8 mouse cellular contexts compared by ENCODE assay signal in the genomic region with DNA sequence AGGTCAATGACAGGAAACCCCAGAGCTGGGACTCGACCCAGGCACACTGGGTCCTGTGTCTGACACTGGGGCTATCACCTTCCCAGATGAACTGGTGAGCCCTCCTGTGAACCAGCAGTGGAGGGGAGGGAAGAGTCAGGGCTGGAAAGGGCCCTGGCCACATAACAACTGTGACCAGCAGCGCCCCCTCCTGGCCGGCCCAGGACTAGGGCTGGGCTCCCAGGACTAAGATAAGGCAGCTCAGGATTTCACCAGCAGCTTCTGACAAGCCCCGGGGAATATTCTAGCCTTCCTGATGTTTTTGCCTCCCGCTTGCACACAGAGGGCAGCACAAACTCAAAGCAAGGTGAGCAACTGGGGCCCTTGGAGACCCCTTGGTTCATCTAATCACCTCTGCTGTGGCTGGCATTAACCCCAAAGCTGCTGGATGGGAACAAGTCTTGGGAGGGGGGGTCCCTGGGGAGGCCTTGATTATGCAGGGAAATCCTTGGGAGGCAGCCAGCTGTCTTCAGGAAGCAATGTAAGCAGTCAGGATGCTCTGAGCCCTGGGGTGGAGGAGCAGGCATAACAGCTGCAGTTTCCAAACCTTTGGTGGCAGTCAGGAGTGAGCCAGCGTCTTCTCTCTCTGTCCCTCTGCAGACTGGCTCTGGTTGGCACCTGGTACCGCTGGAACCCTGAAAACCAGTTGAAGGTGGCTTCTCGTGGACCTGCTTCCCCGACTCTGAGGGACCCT. TPM values are rescaled to one million over a fixed set of nuclear protein-coding genes. Genes with fewer than 3 reads are reported as not detected.
DNase-seq lines count a peak whose midpoint lies in the region; ATAC-seq and TF ChIP-seq lines count a peak whose summit lies in the region.

A gene (minus strand): TSS at position 683 of the 733 bp plus-strand sequence.

- TF ChIP-seq CTCF in brain, embryonic 14.5 days (IDR thresholded peaks at IDR 0.05; ENCODE audit: borderline replicate concordance, extremely low read depth, insufficient read depth, insufficient read length): peak; percentile 66; the same call in 1 of the 2 replicates

- WGBS in hindbrain, embryonic 10.5 days: 38% methylated on average over 9 of the region's 9 CpGs
- 38% methylated on average over 9 of the region's 9 CpGs for WGBS in hindbrain, embryonic 12.5 days
- 37% methylated on average over 9 of the region's 9 CpGs for WGBS in intestine, embryonic 14.5 days
- 24% methylated on average over 9 of the region's 9 CpGs for WGBS in limb, embryonic 15.5 days

- no peaks in the 10 kb centered on the region for H3K27me3 ChIP-seq in hindbrain, embryonic 10.5 days (ENCODE audit: insufficient read depth, poor library complexity, severe bottlenecking)
- no peaks in the 10 kb centered on the region for H3K27me3 ChIP-seq in hindbrain, embryonic 12.5 days
- no peaks in the 10 kb centered on the region for H3K27me3 ChIP-seq in intestine, embryonic 14.5 days (replicated peaks; ENCODE audit: control insufficient read depth, insufficient read depth, low read length)
- H3K27me3 ChIP-seq in limb, embryonic 15.5 days: no peaks in the 10 kb centered on the region

- DNase-seq in hindbrain, embryonic 10.5 days (ENCODE audit: low spot score): peak; percentile 75
- DNase-seq in brain, embryonic 14.5 days (ENCODE audit: low read depth): peak; percentile 49
- DNase-seq in gastrocnemius, adult 18-20 months (ENCODE audit: low spot score): peak; percentile 73
- DNase-seq in intestine, embryonic 14.5 days (ENCODE audit: low spot score): peak; percentile 85
- peak; percentile 91 for DNase-seq in testis, postnatal 10 days (ENCODE audit: low spot score)

- H3K36me3 ChIP-seq in hindbrain, embryonic 10.5 days: no peaks in the 10 kb centered on the region
- no peaks in the 10 kb centered on the region for H3K36me3 ChIP-seq in hindbrain, embryonic 12.5 days
- H3K36me3 ChIP-seq in intestine, embryonic 14.5 days (ENCODE audit: control insufficient read depth, insufficient read depth, low read length): no peaks in the 10 kb centered on the region
- no peaks in the 10 kb centered on the region for H3K36me3 ChIP-seq in limb, embryonic 15.5 days

- TF ChIP-seq POLR2A in brain, embryonic 14.5 days (IDR thresholded peaks at IDR 0.05; ENCODE audit: borderline replicate concordance, extremely low read depth, insufficient read depth, insufficient read length, poor library complexity, severe bottlenecking): no peak

- H3K4me1 ChIP-seq in hindbrain, embryonic 10.5 days (replicated peaks): peaks cover 55% of the 10 kb centered on the region
- peaks cover 26% of the 10 kb centered on the region for H3K4me1 ChIP-seq in hindbrain, embryonic 12.5 days
- peaks cover 29% of the 10 kb centered on the region for H3K4me1 ChIP-seq in intestine, embryonic 14.5 days (replicated peaks; ENCODE audit: control insufficient read depth, insufficient read depth, low read length)
- peaks cover 27% of the 10 kb centered on the region for H3K4me1 ChIP-seq in limb, embryonic 15.5 days

- ATAC-seq in hindbrain, embryonic 12.5 days (ENCODE audit: low FRiP score): no peak
- no peak for ATAC-seq in intestine, embryonic 14.5 days (replicated peaks; ENCODE audit: low FRiP score, low TSS enrichment, low read depth)
- ATAC-seq in limb, embryonic 15.5 days (ENCODE audit: insufficient number of reproducible peaks, low FRiP score, low TSS enrichment, low read depth): no peak
- ATAC-seq in monocyte, adult 5-6 weeks (replicated peaks; ENCODE audit: insufficient number of reproducible peaks, low FRiP score, low TSS enrichment, poor library complexity, severe bottlenecking): peak; percentile 60

- H3K27ac ChIP-seq in hindbrain, embryonic 10.5 days: peak within 1 kb of the TSS; percentile 50; the same call in 1 of the 2 replicates
- H3K27ac ChIP-seq in hindbrain, embryonic 12.5 days: no peak within 1 kb of the TSS
- H3K27ac ChIP-seq in intestine, embryonic 14.5 days (ENCODE audit: low read depth): no peak within 1 kb of the TSS
- peak within 1 kb of the TSS; percentile 43 for H3K27ac ChIP-seq in limb, embryonic 15.5 days

- no peak within 1 kb of the TSS for H3K4me2 ChIP-seq in hindbrain, embryonic 12.5 days (replicated peaks)
- no peak within 1 kb of the TSS for H3K4me2 ChIP-seq in intestine, embryonic 14.5 days (ENCODE audit: low read length)
- no peak within 1 kb of the TSS for H3K4me2 ChIP-seq in limb, embryonic 15.5 days

- H3K9ac ChIP-seq in hindbrain, embryonic 12.5 days: no peak within 1 kb of the TSS
- no peak within 1 kb of the TSS for H3K9ac ChIP-seq in intestine, embryonic 14.5 days (ENCODE audit: low read length)
- H3K9ac ChIP-seq in limb, embryonic 15.5 days: no peak within 1 kb of the TSS

- H3K9me3 ChIP-seq in hindbrain, embryonic 10.5 days: no peaks in the 10 kb centered on the region
- no peaks in the 10 kb centered on the region for H3K9me3 ChIP-seq in hindbrain, embryonic 12.5 days (replicated peaks)
- no peaks in the 10 kb centered on the region for H3K9me3 ChIP-seq in intestine, embryonic 14.5 days (ENCODE audit: control insufficient read depth, low read length)
- no peaks in the 10 kb centered on the region for H3K9me3 ChIP-seq in limb, embryonic 15.5 days

- H3K4me3 ChIP-seq in hindbrain, embryonic 10.5 days: no peak within 1 kb of the TSS
- H3K4me3 ChIP-seq in hindbrain, embryonic 12.5 days: no peak within 1 kb of the TSS
- H3K4me3 ChIP-seq in intestine, embryonic 14.5 days (ENCODE audit: low read depth, low read length): no peak within 1 kb of the TSS
- no peak within 1 kb of the TSS for H3K4me3 ChIP-seq in limb, embryonic 15.5 days

RNA-seq across cellular contexts. Expression of the gene that starts here (rescaled TPM):
- 0.57 and 0.71 TPM in 2 replicates for polyA plus RNA-seq in hindbrain, embryonic 10.5 days (2016; fragmentation: Nextera tagmentation; extraction: Ambion mirVana)
- 1.1 and 1.3 TPM in 2 replicates for polyA plus RNA-seq in hindbrain, embryonic 12.5 days (2016; fragmentation: Nextera tagmentation; extraction: Ambion mirVana)
- 1.1 and 1.2 TPM in 2 replicates for polyA plus RNA-seq in brain, embryonic 14.5 days (2012; rRNA removed)
- total RNA-seq in gastrocnemius, adult 18-20 months (2021): under 1 TPM; 0.09 to 0.11 TPM
- 3.8 and 4.8 TPM in 2 replicates for polyA plus RNA-seq in intestine, embryonic 14.5 days (2014; fragmentation: Nextera tagmentation; extraction: Ambion mirVana)
- 7.9 and 9.2 TPM in 2 replicates for polyA plus RNA-seq in limb, embryonic 15.5 days (2015; fragmentation: Nextera tagmentation; extraction: Ambion mirVana)
- total RNA-seq in monocyte, adult 5-6 weeks (2017): 0.21 to 0.58 TPM in 2 of 3 replicates, not detected in the other

Comparison
In these comparisons a context has a peak if more than half of its experiments do, and no peak if none do; other contexts are left out.
1. Peak in DNase-seq and H3K27ac ChIP-seq in hindbrain, embryonic 10.5 days; RNA of the gene not detected or under 1 TPM.
2. Peak in DNase-seq in gastrocnemius, adult 18-20 months; RNA of the gene not detected or under 1 TPM.
3. Peak in ATAC-seq in monocyte, adult 5-6 weeks; RNA of the gene not detected or under 1 TPM.